Mouse (Mus musculus) erythroblast, embryonic 14.5 days (primary cell): ENCODE results near the gene Corin.

Source experiments
- GATA1 ChIP-seq: IDR thresholded peaks from 2 replicates; pipeline ENCODE4 v1.6.1; 2012; ENCODE audit warnings: low read length, inconsistent platforms, mixed read lengths
- TAL1 ChIP-seq: IDR thresholded peaks from 3 replicates; pipeline ENCODE4 v1.6.1; 2012; ENCODE audit warnings: low read length, inconsistent platforms, mixed read lengths

- no peak for TF ChIP-seq GATA1
- no peak for TF ChIP-seq TAL1
These were observed 69.2 kb downstream of the Corin start for GRCm38 (mm10) chr5:72435085-72435484.
